Mouse (Mus musculus): ENCODE measurements around the gene Syt14. TPM values are rescaled to one million over a fixed set of nuclear protein-coding genes. Genes with fewer than 3 reads are reported as not detected.
A peak's percentile ranks its signal among the peaks of the same experiment; 100 is the strongest.

Syt14 gene
- total and polyA plus RNA-seq, 3 experiments, result 1.8 to 2.4 TPM; not detected in 1

- TF ChIP-seq ZKSCAN1 (IDR thresholded peaks at IDR 0.05; ENCODE audit: low read depth, low read length) (no peak), KAT2A (conservative IDR thresholded peaks at IDR 0.05; ENCODE audit: low read depth, low read length) (no peak), GATA1 (IDR thresholded peaks at IDR 0.05; ENCODE audit: low read depth, low read length) (peak; percentile 80), UBTF (IDR thresholded peaks at IDR 0.05; ENCODE audit: borderline replicate concordance, insufficient read depth, low read depth, low read length) (no peak), HCFC1 (IDR thresholded peaks at IDR 0.05; ENCODE audit: low read depth, low read length) (0 out of 2 replicates have a peak, but pooled peaks have one; percentile 29), MEF2A (IDR thresholded peaks at IDR 0.05; ENCODE audit: extremely low read depth, insufficient replicate concordance, low read depth, low read length, poor library complexity, severe bottlenecking) (no peak)
Measured at GRCm38 (mm10) chr1:192987203-192987602, 48.4 kb downstream of the Syt14 start (continued).

- DNase-seq (ENCODE audit: low read depth, low spot score), result peak; percentile 77
- Histone ChIP-seq H3K4me3 (ENCODE audit: control insufficient read depth in 1 of 2, insufficient read depth in 1 of 2, low read depth in 2 of 2, low read length in 2 of 2) (no peak overlapping the region), H3K4me1 (ENCODE audit: control insufficient read depth in 1 of 2, insufficient read depth in 2 of 2, low read length in 2 of 2) (peaks cover 12 to 24% of the 10 kb centered on the region in 2 experiments), H3K9me3 (replicated peaks; ENCODE audit: insufficient read depth, low read length) (no peaks in the 10 kb centered on the region), H3K27ac (ENCODE audit: control insufficient read depth, low read depth, low read length) (peak overlapping the region; percentile 87), H3K27me3 (ENCODE audit: control insufficient read depth in 1 of 2, insufficient read depth in 2 of 2, low read length in 2 of 2) (no peaks in the 10 kb centered on the region), H3K36me3 (ENCODE audit: control insufficient read depth in 1 of 2, insufficient read depth in 2 of 2, low read length in 2 of 2) (peaks cover 0 to 28% of the 10 kb centered on the region in 2 experiments; a peak in 2 of 4 replicates), H3K79me2 (ENCODE audit: control insufficient read depth, insufficient read depth, low read length, poor library complexity) (no peaks in the 10 kb centered on the region), H3K9ac (ENCODE audit: control insufficient read depth, low read depth, low read length, poor library complexity, severe bottlenecking) (peak overlapping the region; percentile 14; the same call in 1 of the 2 replicates)
- TF ChIP-seq MYB (IDR thresholded peaks at IDR 0.05; ENCODE audit: low read depth, low read length) (0 out of 2 replicates have a peak, but pooled peaks have one; percentile 53), GATA1 (IDR thresholded peaks at IDR 0.05; ENCODE audit: low read depth, low read length) (peak; percentile 91), NELFE (IDR thresholded peaks at IDR 0.05; ENCODE audit: low read depth, low read length) (no peak), TCF12 (IDR thresholded peaks at IDR 0.05; ENCODE audit: low read depth, low read length) (peak; percentile 88), ETS1 (IDR thresholded peaks at IDR 0.05; ENCODE audit: low read depth, low read length) (peak; percentile 85), SIN3A (IDR thresholded peaks at IDR 0.05; ENCODE audit: low read length) (peak; percentile 68), RCOR1 (IDR thresholded peaks at IDR 0.05; ENCODE audit: low read depth, low read length) (peak; percentile 89), ELF1 (IDR thresholded peaks at IDR 0.05; ENCODE audit: low read depth, low read length) (0 out of 2 replicates have a peak, but pooled peaks have one; percentile 39), EP300 (IDR thresholded peaks at IDR 0.05; ENCODE audit: low read depth in 1 of 2, low read length in 2 of 2) (peak; percentile 90 to 92), ZC3H11A (IDR thresholded peaks at IDR 0.05; ENCODE audit: low read depth, low read length) (no peak), BHLHE40 (IDR thresholded peaks at IDR 0.05; ENCODE audit: borderline replicate concordance, low read depth, low read length) (peak; percentile 40; the same call in 1 of the 2 replicates), UBTF (IDR thresholded peaks at IDR 0.05; ENCODE audit: borderline replicate concordance, insufficient read depth, low read depth, low read length) (no peak), CHD1 (IDR thresholded peaks at IDR 0.05; ENCODE audit: low read depth, low read length) (0 out of 2 replicates have a peak, but pooled peaks have one; percentile 30)
Measured at GRCm38 (mm10) chr1:192986481-192986880, 49.1 kb downstream of the Syt14 start.
